8 mouse cellular contexts compared by ENCODE assay signal in the genomic region with DNA sequence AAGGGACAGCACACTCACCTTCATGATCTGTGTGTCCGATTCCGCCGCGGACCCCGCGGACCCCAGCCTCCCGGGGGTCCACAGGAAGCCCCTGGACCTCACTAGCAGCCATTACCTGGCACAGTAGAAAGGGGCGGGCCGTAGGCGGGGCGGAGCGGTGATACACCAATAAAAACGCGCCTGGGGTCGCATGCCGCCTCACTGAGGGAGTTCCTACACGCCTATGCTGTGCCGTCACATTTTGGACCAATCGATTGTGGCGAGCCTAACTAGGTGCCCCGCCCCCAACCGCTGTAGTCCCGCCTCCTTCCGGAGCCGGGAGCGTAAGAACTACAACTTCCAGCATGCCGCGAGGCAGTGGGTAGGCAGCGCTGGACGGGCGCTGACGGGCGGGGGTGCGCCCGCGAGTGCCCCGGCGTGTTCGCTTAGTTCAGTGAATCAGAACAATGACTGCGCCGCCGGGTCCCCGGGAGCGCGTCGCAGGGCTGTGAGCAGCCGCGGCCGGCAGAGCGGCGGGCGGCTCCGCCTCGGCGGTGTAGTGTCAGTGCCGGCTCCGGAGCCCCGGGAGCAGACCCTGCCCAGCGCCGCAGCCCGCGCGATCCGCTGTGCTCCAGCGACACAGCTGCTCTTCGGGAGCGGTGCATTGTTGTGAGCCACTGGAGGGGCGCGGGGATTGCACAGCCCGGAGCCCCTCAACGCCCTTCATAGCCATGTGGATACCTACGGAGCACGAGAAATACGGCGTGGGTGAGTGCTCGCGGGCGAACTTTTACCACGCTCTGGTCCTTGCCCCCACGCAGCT. TPM values are rescaled to one million over a fixed set of nuclear protein-coding genes. Genes with fewer than 3 reads are reported as not detected.
DNase-seq lines count a peak whose midpoint lies in the region; ATAC-seq and TF ChIP-seq lines count a peak whose summit lies in the region.

A gene (minus strand): TSS at position 255 of the 802 bp plus-strand sequence.
A gene (plus strand): TSS at position 305 of the 802 bp plus-strand sequence.

- H3K4me3 ChIP-seq in bone marrow, adult 2 months (replicated peaks; ENCODE audit: control insufficient read depth, low read depth, low read length), result peak within 1 kb of the TSS; percentile 88
- H3K4me3 ChIP-seq in embryonic facial prominence, embryonic 15.5 days (replicated peaks), result peak within 1 kb of the TSS; percentile 89
- peak within 1 kb of the TSS; percentile 61 for H3K4me3 ChIP-seq in limb, embryonic 14.5 days (replicated peaks; ENCODE audit: low read length)
- peak within 1 kb of the TSS; percentile 79 for H3K4me3 ChIP-seq in midbrain, postnatal 0 days (ENCODE audit: low read depth, low read length)

- peak within 1 kb of the TSS; percentile 45 for H3K27ac ChIP-seq in bone marrow, adult 2 months (ENCODE audit: control insufficient read depth, insufficient read depth, low read depth, low read length, poor library complexity)
- peak within 1 kb of the TSS; percentile 90 for H3K27ac ChIP-seq in embryonic facial prominence, embryonic 15.5 days (replicated peaks)
- peak within 1 kb of the TSS; percentile 85 for H3K27ac ChIP-seq in limb, embryonic 14.5 days (replicated peaks; ENCODE audit: low read depth, low read length)
- peak within 1 kb of the TSS; percentile 83 for H3K27ac ChIP-seq in midbrain, postnatal 0 days (ENCODE audit: low read depth, low read length)

- TF ChIP-seq CTCF in bone marrow, adult 2 months (IDR thresholded peaks at IDR 0.05; ENCODE audit: control insufficient read depth, insufficient read depth, low read length), result no peak; the same call in 1 of the 2 replicates
- TF ChIP-seq CTCF in midbrain, postnatal 0 days (IDR thresholded peaks at IDR 0.05), result 0 out of 2 replicates have a peak, but pooled peaks have one; percentile 8

- WGBS in bone marrow, adult 2 months, result under 1% methylated on average over 79 of the region's 80 CpGs
- WGBS in embryonic facial prominence, embryonic 15.5 days, result under 1% methylated on average over 80 of the region's 80 CpGs
- under 1% methylated on average over 63 of the region's 80 CpGs for WGBS in limb, embryonic 14.5 days
- under 1% methylated on average over 75 of the region's 80 CpGs for WGBS in midbrain, postnatal 0 days

- TF ChIP-seq POLR2A in bone marrow, adult 2 months (IDR thresholded peaks at IDR 0.05; ENCODE audit: borderline replicate concordance, control insufficient read depth, low read depth, low read length), result peak; percentile 25; the same call in 1 of the 2 replicates
- peak; percentile 55; the same call in 1 of the 2 replicates for TF ChIP-seq POLR2A in limb, embryonic 14.5 days (IDR thresholded peaks at IDR 0.05; ENCODE audit: borderline replicate concordance, extremely low read depth, insufficient read depth, insufficient read length)

- ATAC-seq in embryonic facial prominence, embryonic 15.5 days (ENCODE audit: insufficient number of reproducible peaks, low FRiP score, low TSS enrichment, low read depth), result peak; percentile 99
- peak; percentile 98 for ATAC-seq in limb, embryonic 14.5 days (ENCODE audit: low FRiP score, low read depth)
- ATAC-seq in midbrain, postnatal 0 days (ENCODE audit: low FRiP score), result peak; percentile 99

- H3K4me2 ChIP-seq in embryonic facial prominence, embryonic 15.5 days (replicated peaks), result peak within 1 kb of the TSS; percentile 86
- H3K4me2 ChIP-seq in limb, embryonic 14.5 days (replicated peaks; ENCODE audit: low read depth, low read length, severe bottlenecking), result peak within 1 kb of the TSS; percentile 81
- peak within 1 kb of the TSS; percentile 75 for H3K4me2 ChIP-seq in midbrain, postnatal 0 days (ENCODE audit: low read depth, low read length, poor library complexity, severe bottlenecking)

- no peaks in the 10 kb centered on the region for H3K4me1 ChIP-seq in bone marrow, adult 2 months (ENCODE audit: control insufficient read depth, insufficient read depth, low read length)
- H3K4me1 ChIP-seq in embryonic facial prominence, embryonic 15.5 days, result peaks cover 19% of the 10 kb centered on the region; the same call in 1 of the 2 replicates
- peaks cover 18% of the 10 kb centered on the region for H3K4me1 ChIP-seq in limb, embryonic 14.5 days (ENCODE audit: control insufficient read depth, insufficient read depth, low read length)
- H3K4me1 ChIP-seq in midbrain, postnatal 0 days (ENCODE audit: insufficient read depth, low read length), result peaks cover 5% of the 10 kb centered on the region; the same call in 1 of the 2 replicates

- H3K27me3 ChIP-seq in embryonic facial prominence, embryonic 15.5 days, result no peaks in the 10 kb centered on the region
- H3K27me3 ChIP-seq in limb, embryonic 14.5 days (ENCODE audit: control insufficient read depth, insufficient read depth, low read length), result no peaks in the 10 kb centered on the region
- no peaks in the 10 kb centered on the region for H3K27me3 ChIP-seq in midbrain, postnatal 0 days (ENCODE audit: insufficient read depth, low read length)

- peak within 1 kb of the TSS; percentile 82 for H3K9ac ChIP-seq in embryonic facial prominence, embryonic 15.5 days
- H3K9ac ChIP-seq in limb, embryonic 14.5 days (ENCODE audit: low read depth, low read length, severe bottlenecking), result peak within 1 kb of the TSS; percentile 71
- peak within 1 kb of the TSS; percentile 64 for H3K9ac ChIP-seq in midbrain, postnatal 0 days (replicated peaks; ENCODE audit: low read length, poor library complexity, severe bottlenecking)

- H3K9me3 ChIP-seq in embryonic facial prominence, embryonic 15.5 days (replicated peaks), result no peaks in the 10 kb centered on the region
- H3K9me3 ChIP-seq in limb, embryonic 14.5 days (ENCODE audit: control insufficient read depth, low read length), result no peaks in the 10 kb centered on the region
- H3K9me3 ChIP-seq in midbrain, postnatal 0 days (ENCODE audit: low read length), result no peaks in the 10 kb centered on the region

- H3K36me3 ChIP-seq in embryonic facial prominence, embryonic 15.5 days, result no peaks in the 10 kb centered on the region
- no peaks in the 10 kb centered on the region for H3K36me3 ChIP-seq in limb, embryonic 14.5 days (ENCODE audit: control insufficient read depth, insufficient read depth, low read length)
- H3K36me3 ChIP-seq in midbrain, postnatal 0 days (ENCODE audit: insufficient read depth, low read length), result no peaks in the 10 kb centered on the region

- DNase-seq in 416B (ENCODE audit: low read depth), result peak; percentile 99
- DNase-seq in heart, adult 8-10 months (ENCODE audit: low spot score), result peak; percentile 99
- peak; percentile 100 for DNase-seq in kidney, adult 9 months
- peak; percentile 100 for DNase-seq in limb, embryonic 14.5 days (ENCODE audit: low spot score)
- peak; percentile 100 for DNase-seq in midbrain, postnatal 0 days (ENCODE audit: low spot score)
- peak; percentile 90 to 92 for DNase-seq in spleen, postnatal 14 days (ENCODE audit: low spot score in 2 of 2)

RNA-seq across cellular contexts. Expression of the first gene that starts in this region (rescaled TPM):
- polyA plus RNA-seq in bone marrow, adult 2 months (2011; ENCODE audit: insufficient read depth, insufficient read length, low replicate concordance, missing spikeins), result 3.7 and 7.8 TPM in 2 replicates
- 31.4 and 33.7 TPM in 2 replicates for polyA plus RNA-seq in embryonic facial prominence, embryonic 15.5 days (2015; fragmentation: Nextera tagmentation; extraction: Ambion mirVana)
- total RNA-seq in heart, adult 8-10 months (2022), result 10 to 100 TPM; 10.3 to 12.3 (median 11.0) TPM
- polyA plus RNA-seq in limb, embryonic 14.5 days (2012; rRNA removed), result 18.3 and 22.0 TPM in 2 replicates
- polyA plus RNA-seq in limb, embryonic 14.5 days (2014; fragmentation: Nextera tagmentation; extraction: Ambion mirVana), result 40.7 and 41.9 TPM in 2 replicates
- 22.9 and 26.3 TPM in 2 replicates for total RNA-seq in midbrain, postnatal 0 days (2014; rRNA removed)
- polyA plus RNA-seq in midbrain, postnatal 0 days (2015; fragmentation: Nextera tagmentation; extraction: Ambion mirVana), result 29.9 and 31.4 TPM in 2 replicates

RNA-seq across cellular contexts. Expression of the second gene that starts in this region (rescaled TPM):
- 1.5 and 2.6 TPM in 2 replicates for polyA plus RNA-seq in bone marrow, adult 2 months (2011; ENCODE audit: insufficient read depth, insufficient read length, low replicate concordance, missing spikeins)
- 12.3 and 12.9 TPM in 2 replicates for polyA plus RNA-seq in embryonic facial prominence, embryonic 15.5 days (2015; fragmentation: Nextera tagmentation; extraction: Ambion mirVana)
- total RNA-seq in heart, adult 8-10 months (2022), result 10 to 100 TPM in 3 of 4 experiments, 1 to 10 TPM in 1; 9.1 to 11.4 (median 10.9) TPM
- polyA plus RNA-seq in limb, embryonic 14.5 days (2012; rRNA removed), result 7.7 and 9.0 TPM in 2 replicates
- polyA plus RNA-seq in limb, embryonic 14.5 days (2014; fragmentation: Nextera tagmentation; extraction: Ambion mirVana), result 12.2 and 15.0 TPM in 2 replicates
- total RNA-seq in midbrain, postnatal 0 days (2014; rRNA removed), result 28.6 and 38.7 TPM in 2 replicates
- polyA plus RNA-seq in midbrain, postnatal 0 days (2015; fragmentation: Nextera tagmentation; extraction: Ambion mirVana), result 12.3 and 15.5 TPM in 2 replicates

Comparison
In these comparisons a context has a peak if more than half of its experiments do, and no peak if none do; other contexts are left out.
1. Peak in every context shown above with its lines: DNase-seq, ATAC-seq, H3K4me3 ChIP-seq and H3K27ac ChIP-seq.